Mouse (Mus musculus): ENCODE measurements around the gene Cnksr2. TPM values are rescaled to one million over a fixed set of nuclear protein-coding genes. Genes with fewer than 3 reads are reported as not detected.

Cnksr2 gene
- total and polyA plus RNA-seq, 3 experiments, result not detected

DNA sequence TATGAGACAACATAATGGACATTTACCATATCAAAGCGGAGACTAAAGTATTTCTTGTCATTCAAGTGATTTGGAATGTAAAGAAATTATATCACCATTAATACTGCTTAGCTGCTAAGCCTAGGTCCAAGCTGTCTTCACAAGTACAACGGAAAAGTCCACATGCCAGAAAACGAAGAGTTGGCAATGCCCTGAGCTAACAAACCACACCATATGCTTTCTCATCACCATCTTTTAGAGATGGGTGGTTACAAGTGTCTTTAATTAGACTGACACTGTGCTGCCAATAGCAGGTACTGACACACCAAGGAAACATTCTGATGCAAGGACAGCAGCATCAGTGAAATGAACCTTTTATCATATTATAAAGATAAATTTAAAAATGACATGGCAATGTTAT, 123.0 kb downstream of the Cnksr2 start:
- Histone ChIP-seq H3K27me3 (replicated peaks) (no peaks in the 10 kb centered on the region), H3K27ac (ENCODE audit: insufficient read depth, low read depth) (no peak overlapping the region), H3K4me2 (ENCODE audit: insufficient read depth, low read depth, poor library complexity, severe bottlenecking) (no peak overlapping the region), H3K4me3 (replicated peaks in 1 of 3; ENCODE audit: low read depth in 2 of 3, low read length in 2 of 3, poor library complexity in 1 of 3) (no peak overlapping the region), H3K36me3 (replicated peaks in 1 of 2; ENCODE audit: control insufficient read depth in 1 of 2, insufficient read depth in 1 of 2, low read length in 1 of 2) (no peaks in the 10 kb centered on the region), H3K9ac (ENCODE audit: insufficient read depth, low read depth) (no peak overlapping the region), H3K4me1 (ENCODE audit: control insufficient read depth in 1 of 2, insufficient read depth in 2 of 2) (no peaks in the 10 kb centered on the region), H3K9me3 (replicated peaks; ENCODE audit: low read length) (no peaks in the 10 kb centered on the region), H3K79me2 (replicated peaks; ENCODE audit: control insufficient read depth, extremely low read depth, insufficient read depth, poor library complexity, severe bottlenecking) (no peaks in the 10 kb centered on the region)
- TF ChIP-seq CHD1 (IDR thresholded peaks at IDR 0.05; ENCODE audit: low read depth, low read length) (no peak), ZC3H11A (IDR thresholded peaks at IDR 0.05; ENCODE audit: low read depth, low read length) (no peak), EP300 (IDR thresholded peaks at IDR 0.05; ENCODE audit: low read length) (no peak), IRF4 (IDR thresholded peaks at IDR 0.05; ENCODE audit: low read depth, low read length) (no peak), MAFK (IDR thresholded peaks at IDR 0.05; ENCODE audit: insufficient replicate concordance, low read length) (no peak), MEF2A (IDR thresholded peaks at IDR 0.05; ENCODE audit: borderline replicate concordance, low read depth, low read length) (no peak), ZNF384 (IDR thresholded peaks at IDR 0.05; ENCODE audit: low read depth, low read length) (no peak), POLR2A (IDR thresholded peaks at IDR 0.05; ENCODE audit: low read depth, low read length) (no peak), TCF12 (IDR thresholded peaks at IDR 0.05; ENCODE audit: low read depth, low read length) (no peak), NRF1 (IDR thresholded peaks at IDR 0.05; ENCODE audit: low read depth, low read length) (no peak), ZKSCAN1 (IDR thresholded peaks at IDR 0.05; ENCODE audit: borderline replicate concordance, low read depth, low read length) (no peak), JUND (conservative IDR thresholded peaks at IDR 0.05; ENCODE audit: low read depth, low read length) (no peak), HCFC1 (IDR thresholded peaks at IDR 0.05; ENCODE audit: low read depth, low read length) (no peak), GABPA (IDR thresholded peaks at IDR 0.05; ENCODE audit: insufficient replicate concordance, low read depth, low read length) (no peak), MYC (IDR thresholded peaks at IDR 0.05; ENCODE audit: low read depth, low read length) (no peak)
- dilution Hi-C loops (cut with MboI; ENCODE audit: extremely low pct_ligation_motif_present, extremely low pct_unique_long_range_greater_than_20kb, low sequenced_read_pairs), result no loop called here
- DNase-seq (ENCODE audit: extremely low read depth), result no peak
- in situ Hi-C loops (cut with MboI; ENCODE audit: low pct_ligation_motif_present, low pct_unique_long_range_greater_than_20kb, low sequenced_read_pairs), result no loop called here

- no peaks in the 10 kb centered on the region for H3K9me3 ChIP-seq (replicated peaks; ENCODE audit: low read length)
- no peaks in the 10 kb centered on the region for H3K79me2 ChIP-seq (replicated peaks; ENCODE audit: control insufficient read depth, extremely low read depth, insufficient read depth, poor library complexity, severe bottlenecking)
- H3K4me3 ChIP-seq (replicated peaks in 1 of 3; ENCODE audit: low read depth in 2 of 3, low read length in 2 of 3, poor library complexity in 1 of 3), result no peak overlapping the region
- H3K27me3 ChIP-seq (replicated peaks), result no peaks in the 10 kb centered on the region
- in situ Hi-C loops (cut with MboI; ENCODE audit: low pct_ligation_motif_present, low pct_unique_long_range_greater_than_20kb, low sequenced_read_pairs), result no loop called here
- no peak overlapping the region for H3K4me2 ChIP-seq (ENCODE audit: insufficient read depth, low read depth, poor library complexity, severe bottlenecking)
- dilution Hi-C loops (cut with MboI; ENCODE audit: extremely low pct_ligation_motif_present, extremely low pct_unique_long_range_greater_than_20kb, low sequenced_read_pairs), result no loop called here
- TF ChIP-seq ETS1 (conservative IDR thresholded peaks at IDR 0.05; ENCODE audit: low read depth, low read length) (no peak), MAX (IDR thresholded peaks at IDR 0.05; ENCODE audit: low read length) (no peak), ZC3H11A (IDR thresholded peaks at IDR 0.05; ENCODE audit: low read depth, low read length) (no peak), RAD21 (IDR thresholded peaks at IDR 0.05; ENCODE audit: low read depth, low read length) (no peak), NELFE (IDR thresholded peaks at IDR 0.05; ENCODE audit: low read depth, low read length) (no peak), SMC3 (IDR thresholded peaks at IDR 0.05; ENCODE audit: low read depth, low read length) (no peak), RCOR1 (conservative IDR thresholded peaks at IDR 0.05; ENCODE audit: low read depth, low read length) (no peak), PAX5 (IDR thresholded peaks at IDR 0.05; ENCODE audit: low read length) (no peak), MYC (IDR thresholded peaks at IDR 0.05; ENCODE audit: low read depth, low read length) (no peak), CHD1 (IDR thresholded peaks at IDR 0.05; ENCODE audit: low read depth, low read length) (no peak), KAT2A (IDR thresholded peaks at IDR 0.05; ENCODE audit: insufficient replicate concordance, low read length) (no peak), USF1 (IDR thresholded peaks at IDR 0.05; ENCODE audit: low read depth, low read length) (no peak), UBTF (IDR thresholded peaks at IDR 0.05; ENCODE audit: low read depth, low read length) (no peak), MAFK (IDR thresholded peaks at IDR 0.05; ENCODE audit: insufficient replicate concordance, low read length) (no peak), CTCF (conservative IDR thresholded peaks at IDR 0.05 in 1 of 2, IDR thresholded peaks at IDR 0.05 in 1 of 2; ENCODE audit: low read depth in 2 of 2, low read length in 2 of 2) (no peak)
- H3K9ac ChIP-seq (ENCODE audit: insufficient read depth, low read depth), result no peak overlapping the region
- DNase-seq (ENCODE audit: extremely low read depth), result no peak
- H3K4me1 ChIP-seq (ENCODE audit: control insufficient read depth in 1 of 2, insufficient read depth in 2 of 2), result no peaks in the 10 kb centered on the region
- H3K27ac ChIP-seq (ENCODE audit: insufficient read depth, low read depth), result no peak overlapping the region
- H3K36me3 ChIP-seq (replicated peaks in 1 of 2; ENCODE audit: control insufficient read depth in 1 of 2, insufficient read depth in 1 of 2, low read length in 1 of 2), result no peaks in the 10 kb centered on the region
These were observed 213.1 kb downstream of the Cnksr2 start for GRCm38 (mm10) chrX:157829983-157830382.
